Mouse (Mus musculus) kidney, embryonic 14.5 days (tissue): ENCODE measurements at regions not wholly inside any gene's neighbourhood (a gene's known extent, or its start where the extent isn't known, plus 50 kb on each side); places are given as distances from the start of the nearest gene placed in this dataset.

Source experiments
- ATAC-seq: fragments of 200-750 bp; cut with Nextera tagmentation; 2 replicates; pipeline ENCODE4 v1.8.0; 2017; ENCODE audit warnings: moderate number of reproducible peaks, mild to moderate bottlenecking, moderate TSS enrichment, moderate library complexity; ENCODE audit not compliant: low FRiP score, low TSS enrichment
- H3K27ac ChIP-seq: fragments of 300-500 bp; sonication (generic); 2 replicates; pipeline ENCODE4 v1.5.1; 2014; ENCODE audit warnings: low read depth, mild to moderate bottlenecking, low read length, moderate library complexity, mixed read lengths
- H3K27me3 ChIP-seq: fragments of 300-500 bp; sonication (generic); 2 replicates; pipeline ENCODE4 v1.6.1; 2014; ENCODE audit warnings: mild to moderate bottlenecking, low read length; ENCODE audit not compliant: control insufficient read depth, insufficient read depth
- H3K36me3 ChIP-seq: fragments of 300-500 bp; sonication (generic); 2 replicates; pipeline ENCODE4 v1.6.1; 2014; ENCODE audit warnings: low read length, mixed read lengths; ENCODE audit not compliant: control insufficient read depth, insufficient read depth
- H3K4me1 ChIP-seq: fragments of 300-500 bp; sonication (generic); 2 replicates; pipeline ENCODE4 v1.6.1; 2014; ENCODE audit warnings: low read length, mixed read lengths; ENCODE audit not compliant: control insufficient read depth, insufficient read depth
- H3K4me2 ChIP-seq: fragments of 300-500 bp; sonication (generic); replicated peaks from 2 replicates; pipeline ENCODE4 v1.6.1; 2014; ENCODE audit warnings: low read depth, mild to moderate bottlenecking, low read length
- H3K4me3 ChIP-seq: fragments of 300-500 bp; sonication (generic); 2 replicates; pipeline ENCODE4 v1.5.1; 2014; ENCODE audit warnings: mild to moderate bottlenecking, low read length
- H3K9ac ChIP-seq: fragments of 300-500 bp; sonication (generic); 2 replicates; pipeline ENCODE4 v1.6.1; 2014; ENCODE audit warnings: low read depth, mild to moderate bottlenecking, low read length, moderate library complexity
- H3K9me3 ChIP-seq: fragments of 300-500 bp; sonication (generic); 2 replicates; pipeline ENCODE4 v1.6.1; 2016; ENCODE audit warnings: low read length; ENCODE audit not compliant: control insufficient read depth
- WGBS: fragments of 180-500 bp; shearing (Covaris S2); extraction: QIAGEN DNeasy Blood & Tissue Kit; methylation state at CpG from one replicate; pipeline ENCODE4 v1.1.7; 2014; 5-methylcytosine and 5-hydroxymethylcytosine counted together

DNA sequence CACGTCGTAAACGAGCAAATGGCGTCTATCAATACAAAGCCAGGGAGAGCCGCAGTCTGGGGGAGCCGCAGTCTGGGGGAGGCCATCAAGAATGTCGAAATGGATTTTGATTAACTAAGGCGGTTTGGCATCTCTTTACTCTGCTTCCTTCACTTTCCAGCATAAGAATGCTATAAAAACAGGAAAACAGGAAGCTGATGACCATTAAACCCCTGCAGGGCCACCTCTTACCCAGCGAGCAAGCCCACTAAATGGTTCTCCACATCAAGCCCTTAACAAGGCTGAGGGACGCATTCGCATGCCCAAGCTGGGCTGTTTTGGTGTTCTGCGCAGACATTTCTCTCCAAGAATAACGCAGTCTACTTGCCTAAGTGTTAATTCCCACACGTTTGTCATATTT lies 64.0 kb upstream of the Sall4 start:
- Histone ChIP-seq H3K27ac (no peak overlapping the region), H3K4me2 (no peak overlapping the region; the same call in 1 of the 2 replicates), H3K4me3 (no peak overlapping the region), H3K4me1 (0 out of 2 replicates have a peak, but pooled peaks cover 4% of the 10 kb centered on the region), H3K36me3 (no peaks in the 10 kb centered on the region), H3K27me3 (peaks cover 11% of the 10 kb centered on the region), H3K9me3 (no peaks in the 10 kb centered on the region), H3K9ac (no peak overlapping the region)
- 8% methylated on average over 14 of the region's 14 CpGs for WGBS
- ATAC-seq, result no peak

DNA sequence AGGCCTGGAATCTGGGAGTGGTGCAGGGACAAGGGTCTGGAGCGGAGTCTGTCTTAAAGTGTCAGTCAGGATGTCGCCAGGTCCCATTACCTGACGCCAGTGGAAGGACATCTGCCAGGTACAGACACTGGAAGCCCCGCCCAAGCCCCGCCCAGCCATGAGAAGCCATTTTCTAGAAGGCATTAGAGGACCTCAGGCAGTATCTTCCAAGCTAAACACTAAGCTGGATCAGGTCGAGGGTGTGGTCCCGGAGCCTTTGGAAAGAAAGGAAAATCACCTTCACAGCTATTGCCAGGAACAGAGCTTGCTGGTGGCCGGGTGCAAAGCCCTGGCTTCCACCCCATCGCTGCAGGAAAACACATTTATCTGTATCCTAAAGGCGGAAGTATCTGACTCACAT lies 52.9 kb upstream of the Sall4 start:
- no peak overlapping the region for H3K4me2 ChIP-seq
- H3K27ac ChIP-seq, result no peak overlapping the region
- no peak overlapping the region for H3K9ac ChIP-seq
- no peaks in the 10 kb centered on the region for H3K4me1 ChIP-seq
- no peak overlapping the region for H3K4me3 ChIP-seq
- H3K9me3 ChIP-seq, result no peaks in the 10 kb centered on the region
- peaks cover 16% of the 10 kb centered on the region for H3K27me3 ChIP-seq
- WGBS, result 69% methylated on average over 10 of the region's 10 CpGs
- no peaks in the 10 kb centered on the region for H3K36me3 ChIP-seq
- ATAC-seq, result no peak
